Mouse (Mus musculus) lung, embryonic 15.5 days (tissue): ENCODE results near the gene Ak2. TPM values are rescaled to one million over a fixed set of nuclear protein-coding genes. Genes with fewer than 3 reads are reported as not detected.

Experiments
- ATAC-seq: fragments of 200-750 bp; cut with Nextera tagmentation; 2 replicates; pipeline ENCODE4 v1.8.0; 2017; ENCODE audit warnings: moderate number of reproducible peaks, borderline replicate concordance; ENCODE audit not compliant: low FRiP score, low TSS enrichment; ENCODE audit errors: extremely low read depth
- H3K27ac ChIP-seq: fragments of 300-500 bp; sonication (generic); 2 replicates; pipeline ENCODE4 v1.5.1; 2015; ENCODE audit warnings: moderate library complexity, mild to moderate bottlenecking, inconsistent platforms
- H3K27me3 ChIP-seq: fragments of 300-500 bp; sonication (generic); 2 replicates; pipeline ENCODE4 v1.6.1; 2015; ENCODE audit warnings: inconsistent platforms
- H3K36me3 ChIP-seq: fragments of 300-500 bp; sonication (generic); 2 replicates; pipeline ENCODE4 v1.6.1; 2015; ENCODE audit warnings: inconsistent platforms
- H3K4me1 ChIP-seq: fragments of 300-500 bp; sonication (generic); 2 replicates; pipeline ENCODE4 v1.6.1; 2015; ENCODE audit warnings: inconsistent platforms
- H3K4me2 ChIP-seq: fragments of 300-500 bp; sonication (generic); 2 replicates; pipeline ENCODE4 v1.6.1; 2015; ENCODE audit warnings: inconsistent platforms, mild to moderate bottlenecking, moderate library complexity
- H3K4me3 ChIP-seq: fragments of 300-500 bp; sonication (generic); 2 replicates; pipeline ENCODE4 v1.5.1; 2015; ENCODE audit warnings: mild to moderate bottlenecking, inconsistent platforms
- H3K9ac ChIP-seq: fragments of 300-500 bp; sonication (generic); 2 replicates; pipeline ENCODE4 v1.6.1; 2015; ENCODE audit warnings: inconsistent platforms
- H3K9me3 ChIP-seq: fragments of 300-500 bp; sonication (generic); 2 replicates; pipeline ENCODE4 v1.6.1; 2016; ENCODE audit warnings: inconsistent platforms
- WGBS: fragments of 180-500 bp; shearing (Covaris S2); methylation state at CpG from one replicate; pipeline ENCODE4 v1.1.7; 2015; 5-methylcytosine and 5-hydroxymethylcytosine counted together
- polyA plus RNA-seq: library from polyadenylated mRNA; unstranded; fragments of >200 nt; fragmentation: Nextera tagmentation; extraction: Ambion mirVana; gene quantifications from 2 replicates; pipeline ENCODE4 v1.2.1, GENCODE M21; 2015

Gene Ak2
- polyA plus RNA-seq, 1 experiment from 2014 or later: 187 TPM

- 33% methylated on average over 1 of the region's 1 CpGs for WGBS
These were observed 13.1 kb upstream of the Ak2 start for GRCm38 (mm10) chr4:128978634-128979033.

GRCm38 (mm10) chr4:128980890-128981832, 10.6 kb upstream of the Ak2 start:
- ATAC-seq: no peak
- no peak overlapping the region for H3K9ac ChIP-seq
- H3K27ac ChIP-seq: no peak overlapping the region
- H3K4me2 ChIP-seq: no peak overlapping the region
- no peaks in the 10 kb centered on the region for H3K9me3 ChIP-seq
- H3K27me3 ChIP-seq: no peaks in the 10 kb centered on the region
- H3K4me1 ChIP-seq: peaks cover 8% of the 10 kb centered on the region; the same call in 1 of the 2 replicates
- 68% methylated on average over 12 of the region's 12 CpGs for WGBS
- H3K4me3 ChIP-seq: no peak overlapping the region
- H3K36me3 ChIP-seq: no peaks in the 10 kb centered on the region

More at GRCm38 (mm10) chr4:128978634-128979033, 13.1 kb upstream of the Ak2 start:
- no peak overlapping the region for H3K4me2 ChIP-seq
- no peaks in the 10 kb centered on the region for H3K9me3 ChIP-seq
- H3K27me3 ChIP-seq: no peaks in the 10 kb centered on the region
- H3K36me3 ChIP-seq: no peaks in the 10 kb centered on the region
- H3K4me1 ChIP-seq: peaks cover 6% of the 10 kb centered on the region; the same call in 1 of the 2 replicates
- no peak overlapping the region for H3K4me3 ChIP-seq
- no peak overlapping the region for H3K27ac ChIP-seq
- no peak for ATAC-seq
- H3K9ac ChIP-seq: no peak overlapping the region

GRCm38 (mm10) chr4:128981833-128982180, 10.0 kb upstream of the Ak2 start:
- Histone ChIP-seq H3K4me2 (no peak overlapping the region), H3K4me1 (peaks cover 8% of the 10 kb centered on the region; the same call in 1 of the 2 replicates), H3K27me3 (no peaks in the 10 kb centered on the region), H3K4me3 (no peak overlapping the region), H3K9me3 (no peaks in the 10 kb centered on the region), H3K27ac (no peak overlapping the region), H3K9ac (no peak overlapping the region), H3K36me3 (no peaks in the 10 kb centered on the region)
- ATAC-seq: no peak
- 63% methylated on average over 11 of the region's 11 CpGs for WGBS

- WGBS: 40% methylated on average over 2 of the region's 2 CpGs
- Histone ChIP-seq H3K9me3 (no peaks in the 10 kb centered on the region), H3K4me2 (no peak overlapping the region), H3K27me3 (no peaks in the 10 kb centered on the region), H3K27ac (no peak overlapping the region), H3K4me3 (no peak overlapping the region), H3K36me3 (no peaks in the 10 kb centered on the region), H3K4me1 (peaks cover 8% of the 10 kb centered on the region; the same call in 1 of the 2 replicates), H3K9ac (no peak overlapping the region)
- no peak for ATAC-seq
These were observed 8.6 kb upstream of the Ak2 start for GRCm38 (mm10) chr4:128983151-128983550.

- no peak for ATAC-seq
- Histone ChIP-seq H3K27me3 (no peaks in the 10 kb centered on the region), H3K4me3 (no peak overlapping the region), H3K9ac (no peak overlapping the region), H3K27ac (no peak overlapping the region), H3K4me2 (no peak overlapping the region), H3K36me3 (no peaks in the 10 kb centered on the region), H3K9me3 (no peaks in the 10 kb centered on the region), H3K4me1 (peaks cover 8% of the 10 kb centered on the region; the same call in 1 of the 2 replicates)
- 48% methylated on average over 2 of the region's 2 CpGs for WGBS
These were observed 8.1 kb upstream of the Ak2 start for GRCm38 (mm10) chr4:128983656-128984055.

- no peak overlapping the region for H3K9ac ChIP-seq
- H3K4me3 ChIP-seq: no peak overlapping the region
- no peaks in the 10 kb centered on the region for H3K9me3 ChIP-seq
- no peak for ATAC-seq
- H3K4me2 ChIP-seq: no peak overlapping the region
- H3K4me1 ChIP-seq: peaks cover 8% of the 10 kb centered on the region; the same call in 1 of the 2 replicates
- 46% methylated on average over 3 of the region's 3 CpGs for WGBS
- H3K27me3 ChIP-seq: no peaks in the 10 kb centered on the region
- no peak overlapping the region for H3K27ac ChIP-seq
- no peaks in the 10 kb centered on the region for H3K36me3 ChIP-seq
These were observed 7.2 kb upstream of the Ak2 start for GRCm38 (mm10) chr4:128984600-128984999.

- no peak overlapping the region for H3K9ac ChIP-seq
- no peaks in the 10 kb centered on the region for H3K9me3 ChIP-seq
- no peaks in the 10 kb centered on the region for H3K36me3 ChIP-seq
- ATAC-seq: no peak
- H3K4me2 ChIP-seq: no peak overlapping the region
- H3K27me3 ChIP-seq: no peaks in the 10 kb centered on the region
- H3K4me1 ChIP-seq: peaks cover 9% of the 10 kb centered on the region
- WGBS: 67% methylated on average over 3 of the region's 3 CpGs
- no peak overlapping the region for H3K4me3 ChIP-seq
- no peak overlapping the region for H3K27ac ChIP-seq
These were observed 2.8 kb upstream of the Ak2 start for GRCm38 (mm10) chr4:128988911-128989310.

- Histone ChIP-seq H3K27me3 (no peaks in the 10 kb centered on the region), H3K27ac (no peak overlapping the region), H3K4me2 (no peak overlapping the region), H3K4me1 (peaks cover 17% of the 10 kb centered on the region), H3K9me3 (no peaks in the 10 kb centered on the region), H3K4me3 (no peak overlapping the region), H3K9ac (no peak overlapping the region), H3K36me3 (no peaks in the 10 kb centered on the region)
- WGBS: 51% methylated on average over 11 of the region's 11 CpGs
- ATAC-seq: no peak
These were observed 2.1 kb upstream of the Ak2 start for GRCm38 (mm10) chr4:128989678-128990077.

GRCm38 (mm10) chr4:128992176-128992575, 418 bp downstream of the Ak2 start:
- 88% methylated on average over 3 of the region's 3 CpGs for WGBS
- no peaks in the 10 kb centered on the region for H3K9me3 ChIP-seq
- no peak for ATAC-seq
- H3K4me3 ChIP-seq: no peak overlapping the region
- H3K36me3 ChIP-seq: no peaks in the 10 kb centered on the region
- peaks cover 36% of the 10 kb centered on the region for H3K4me1 ChIP-seq
- H3K27ac ChIP-seq: no peak overlapping the region
- H3K27me3 ChIP-seq: no peaks in the 10 kb centered on the region
- no peak overlapping the region for H3K4me2 ChIP-seq
- H3K9ac ChIP-seq: no peak overlapping the region

GRCm38 (mm10) chr4:128993025-128993662, 1.4 kb downstream of the Ak2 start:
- WGBS: 0% methylated on average over 49 of the region's 49 CpGs
- peaks cover 45% of the 10 kb centered on the region for H3K4me1 ChIP-seq
- H3K9ac ChIP-seq: peak overlapping the region; percentile 83
- peak overlapping the region; percentile 76 for H3K27ac ChIP-seq
- H3K4me3 ChIP-seq: peak overlapping the region; percentile 86
- H3K27me3 ChIP-seq: no peaks in the 10 kb centered on the region
- peak; percentile 98 for ATAC-seq
- no peaks in the 10 kb centered on the region for H3K9me3 ChIP-seq
- peak overlapping the region; percentile 82 for H3K4me2 ChIP-seq
- no peaks in the 10 kb centered on the region for H3K36me3 ChIP-seq

- ATAC-seq: no peak
- under 1% methylated on average over 12 of the region's 12 CpGs for WGBS
These were observed 1.9 kb downstream of the Ak2 start for GRCm38 (mm10) chr4:128993675-128994074.

GRCm38 (mm10) chr4:128995238-128995637, 3.5 kb downstream of the Ak2 start:
- Histone ChIP-seq H3K4me1 (peaks cover 57% of the 10 kb centered on the region), H3K36me3 (0 out of 2 replicates have a peak, but pooled peaks cover 11% of the 10 kb centered on the region), H3K9ac (no peak overlapping the region), H3K4me3 (no peak overlapping the region), H3K27ac (no peak overlapping the region), H3K9me3 (no peaks in the 10 kb centered on the region), H3K27me3 (no peaks in the 10 kb centered on the region), H3K4me2 (peak overlapping the region; percentile 20; the same call in 1 of the 2 replicates)
- WGBS: 72% methylated on average over 7 of the region's 7 CpGs
- ATAC-seq: no peak

More at GRCm38 (mm10) chr4:128993675-128994074, 1.9 kb downstream of the Ak2 start:
- no peaks in the 10 kb centered on the region for H3K36me3 ChIP-seq
- no peaks in the 10 kb centered on the region for H3K27me3 ChIP-seq
- peak overlapping the region; percentile 76 for H3K27ac ChIP-seq
- no peaks in the 10 kb centered on the region for H3K9me3 ChIP-seq
- peaks cover 51% of the 10 kb centered on the region for H3K4me1 ChIP-seq
- peak overlapping the region; percentile 86 for H3K4me3 ChIP-seq
- H3K4me2 ChIP-seq: peak overlapping the region; percentile 82
- H3K9ac ChIP-seq: peak overlapping the region; percentile 83
